Mouse (Mus musculus) hindbrain, embryonic 13.5 days (tissue): ENCODE measurements around the gene Hpse2. TPM values are rescaled to one million over a fixed set of nuclear protein-coding genes. Genes with fewer than 3 reads are reported as not detected.

ENCODE experiments used
- ATAC-seq: fragments of 200-750 bp; cut with Nextera tagmentation; 2 replicates; pipeline ENCODE4 v1.8.0; 2017; ENCODE audit warnings: moderate TSS enrichment; ENCODE audit not compliant: low FRiP score
- H3K27ac ChIP-seq: fragments of 300-500 bp; sonication (generic); 2 replicates; pipeline ENCODE4 v1.5.1; 2015; ENCODE audit warnings: inconsistent platforms, mild to moderate bottlenecking, moderate library complexity
- H3K27me3 ChIP-seq: fragments of 300-500 bp; sonication (generic); 2 replicates; pipeline ENCODE4 v1.6.1; 2015; ENCODE audit warnings: mild to moderate bottlenecking, inconsistent platforms
- H3K36me3 ChIP-seq: fragments of 300-500 bp; sonication (generic); 2 replicates; pipeline ENCODE4 v1.6.1; 2015; ENCODE audit warnings: mild to moderate bottlenecking, inconsistent platforms
- H3K4me1 ChIP-seq: fragments of 300-500 bp; sonication (generic); replicated peaks from 2 replicates; pipeline ENCODE4 v1.6.1; 2015; ENCODE audit warnings: inconsistent platforms
- H3K4me2 ChIP-seq: fragments of 300-500 bp; sonication (generic); 2 replicates; pipeline ENCODE4 v1.6.1; 2015; ENCODE audit warnings: inconsistent platforms, mild to moderate bottlenecking, moderate library complexity
- H3K4me3 ChIP-seq: fragments of 300-500 bp; sonication (generic); 2 replicates; pipeline ENCODE4 v1.5.1; 2015; ENCODE audit warnings: mild to moderate bottlenecking, inconsistent platforms
- H3K9ac ChIP-seq: fragments of 300-500 bp; sonication (generic); 2 replicates; pipeline ENCODE4 v1.6.1; 2015; ENCODE audit warnings: mild to moderate bottlenecking, inconsistent platforms
- H3K9me3 ChIP-seq: fragments of 300-500 bp; sonication (generic); 2 replicates; pipeline ENCODE4 v1.6.1; 2016; ENCODE audit warnings: inconsistent platforms
- WGBS: fragments of 180-500 bp; shearing (Covaris S2); methylation state at CpG from one replicate; pipeline ENCODE4 v1.1.7; 2015; 5-methylcytosine and 5-hydroxymethylcytosine counted together
- polyA plus RNA-seq: library from polyadenylated mRNA; unstranded; fragments of >200 nt; fragmentation: Nextera tagmentation; extraction: Ambion mirVana; gene quantifications from 2 replicates; pipeline ENCODE4 v1.2.1, GENCODE M21; 2015

The Hpse2 gene
- polyA plus RNA-seq, 1 experiment from 2014 or later, result 0.05 TPM

GRCm38 (mm10) chr19:42869663-42870530 is 518.3 kb downstream of the Hpse2 start:
- H3K36me3 ChIP-seq, result no peaks in the 10 kb centered on the region
- no peaks in the 10 kb centered on the region for H3K4me1 ChIP-seq
- H3K27me3 ChIP-seq, result no peaks in the 10 kb centered on the region
- no peak for ATAC-seq
- H3K4me3 ChIP-seq, result no peak overlapping the region
- 83% methylated on average over 8 of the region's 8 CpGs for WGBS
- no peaks in the 10 kb centered on the region for H3K9me3 ChIP-seq
- H3K9ac ChIP-seq, result no peak overlapping the region
- no peak overlapping the region for H3K27ac ChIP-seq
- no peak overlapping the region for H3K4me2 ChIP-seq

DNA sequence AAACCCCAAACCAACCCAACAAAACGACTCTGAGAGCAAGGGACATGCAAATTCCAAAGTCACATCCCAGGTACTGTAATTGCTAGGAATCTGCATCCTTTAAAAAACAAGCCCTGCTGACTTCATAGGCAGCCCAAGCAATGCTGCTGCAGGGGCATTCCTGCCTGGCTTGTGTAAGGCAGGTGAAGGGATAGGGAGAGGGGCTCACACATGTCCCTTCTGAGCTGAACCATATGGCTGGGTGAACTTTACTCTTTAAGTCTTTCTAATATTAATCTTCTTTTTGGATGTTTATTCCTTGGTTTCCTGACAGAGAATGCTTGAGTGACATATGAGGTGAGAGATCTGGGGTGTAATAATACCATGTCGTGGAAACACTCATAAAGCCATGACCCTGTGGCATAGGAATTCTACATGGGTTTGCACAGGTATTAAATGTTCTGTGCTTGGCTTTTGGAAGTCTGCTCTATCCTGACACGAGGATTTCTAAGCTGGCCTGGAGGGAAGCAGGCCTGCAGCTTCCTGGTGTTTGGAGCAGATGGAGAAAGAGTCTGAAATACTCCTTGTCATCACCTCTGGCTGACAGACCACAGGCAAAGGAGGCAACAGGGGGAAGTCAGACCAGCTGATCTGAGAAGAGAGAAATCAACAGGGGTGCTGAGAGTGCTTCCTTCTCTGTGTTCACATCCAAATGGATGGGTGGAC is 519.0 kb downstream of the Hpse2 start:
- 64% methylated on average over 3 of the region's 3 CpGs for WGBS
- H3K27me3 ChIP-seq, result no peaks in the 10 kb centered on the region
- H3K4me2 ChIP-seq, result no peak overlapping the region
- no peaks in the 10 kb centered on the region for H3K4me1 ChIP-seq
- H3K4me3 ChIP-seq, result no peak overlapping the region
- no peaks in the 10 kb centered on the region for H3K9me3 ChIP-seq
- ATAC-seq, result no peak
- no peak overlapping the region for H3K9ac ChIP-seq
- H3K27ac ChIP-seq, result no peak overlapping the region
- H3K36me3 ChIP-seq, result no peaks in the 10 kb centered on the region

DNA sequence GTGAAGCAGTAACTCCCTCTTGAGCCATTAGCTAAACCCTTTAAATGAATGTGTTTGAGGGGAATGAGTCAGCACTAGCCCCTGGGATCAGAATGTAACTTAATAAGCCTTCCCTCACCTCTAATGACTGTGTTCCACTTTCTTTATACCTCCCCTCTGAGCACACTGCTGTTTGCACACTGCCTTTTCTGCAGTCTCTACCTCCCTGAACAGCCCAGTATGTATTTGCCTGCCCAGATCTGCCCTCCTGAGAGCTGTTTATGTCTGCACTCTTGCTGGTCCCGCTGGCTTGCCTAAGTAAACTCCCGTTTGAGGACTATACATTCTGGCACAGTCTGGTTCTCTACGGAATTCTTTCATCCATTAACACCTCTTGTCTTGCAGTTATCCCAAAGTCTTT is 525.1 kb downstream of the Hpse2 start:
- ATAC-seq, result no peak

DNA sequence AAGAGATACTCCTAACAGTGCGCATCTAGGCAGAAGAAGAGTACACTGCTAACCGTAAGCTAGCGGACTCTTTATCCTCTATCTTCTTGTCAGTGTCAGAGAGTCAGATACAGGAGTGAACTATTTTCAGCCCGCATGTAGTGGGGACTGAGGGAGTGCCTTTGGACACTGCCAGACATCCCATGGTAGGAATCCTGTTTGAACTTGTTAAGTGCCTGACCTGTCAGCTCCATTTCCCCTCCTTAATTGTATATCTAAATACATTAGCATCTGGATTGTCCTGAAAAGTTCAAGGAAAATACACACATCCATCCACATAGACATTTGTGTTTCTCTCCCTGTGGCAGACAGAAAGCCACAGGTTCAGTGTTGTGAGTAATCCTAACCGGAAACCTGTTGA is 531.1 kb downstream of the Hpse2 start:
- Histone ChIP-seq H3K27ac (no peak overlapping the region), H3K27me3 (no peaks in the 10 kb centered on the region), H3K4me3 (no peak overlapping the region), H3K4me2 (no peak overlapping the region), H3K9me3 (no peaks in the 10 kb centered on the region), H3K36me3 (no peaks in the 10 kb centered on the region), H3K9ac (no peak overlapping the region), H3K4me1 (no peaks in the 10 kb centered on the region)
- whole genome bisulfite sequencing, result 90% methylated on average over 5 of the region's 5 CpGs
- no peak for ATAC-seq

More for the DNA sequence above, 525.1 kb downstream of the Hpse2 start:
- Histone ChIP-seq H3K27me3 (no peaks in the 10 kb centered on the region), H3K36me3 (no peaks in the 10 kb centered on the region), H3K4me2 (no peak overlapping the region), H3K9me3 (no peaks in the 10 kb centered on the region), H3K4me3 (no peak overlapping the region), H3K4me1 (no peaks in the 10 kb centered on the region), H3K9ac (no peak overlapping the region), H3K27ac (no peak overlapping the region)
- 61% methylated on average over 3 of the region's 3 CpGs for WGBS

GRCm38 (mm10) chr19:42855649-42856048 is 532.5 kb downstream of the Hpse2 start:
- Histone ChIP-seq H3K36me3 (no peaks in the 10 kb centered on the region), H3K9me3 (no peaks in the 10 kb centered on the region), H3K9ac (no peak overlapping the region), H3K4me1 (no peaks in the 10 kb centered on the region), H3K4me2 (no peak overlapping the region), H3K27me3 (no peaks in the 10 kb centered on the region), H3K4me3 (no peak overlapping the region), H3K27ac (no peak overlapping the region)
- no peak for ATAC-seq
- 89% methylated on average over 4 of the region's 4 CpGs for WGBS

DNA sequence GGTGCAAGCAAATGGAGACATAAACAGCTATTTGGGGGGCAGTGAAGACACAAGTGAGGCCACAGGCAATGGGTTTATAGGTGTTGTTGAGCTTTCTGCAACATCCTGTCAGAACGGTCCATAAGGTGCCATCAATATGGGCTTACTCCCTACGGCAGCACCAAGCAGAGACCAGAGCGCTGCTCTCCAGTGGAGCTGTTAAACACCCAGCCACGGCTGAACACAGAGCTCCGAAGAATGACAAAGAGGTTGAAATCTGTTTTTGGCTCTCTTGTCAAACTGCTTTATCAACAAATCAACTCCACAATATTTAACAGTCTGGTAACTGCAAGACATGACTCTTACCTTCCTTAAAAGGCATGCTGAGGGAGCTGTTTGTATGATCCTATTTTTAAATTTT is 537.7 kb downstream of the Hpse2 start:
- no peaks in the 10 kb centered on the region for H3K9me3 ChIP-seq
- no peaks in the 10 kb centered on the region for H3K27me3 ChIP-seq
- no peak overlapping the region for H3K4me3 ChIP-seq
- H3K4me2 ChIP-seq, result no peak overlapping the region
- no peaks in the 10 kb centered on the region for H3K4me1 ChIP-seq
- no peak overlapping the region for H3K27ac ChIP-seq
- WGBS, result 82% methylated on average over 5 of the region's 5 CpGs
- H3K9ac ChIP-seq, result no peak overlapping the region
- no peaks in the 10 kb centered on the region for H3K36me3 ChIP-seq
- no peak for ATAC-seq

DNA sequence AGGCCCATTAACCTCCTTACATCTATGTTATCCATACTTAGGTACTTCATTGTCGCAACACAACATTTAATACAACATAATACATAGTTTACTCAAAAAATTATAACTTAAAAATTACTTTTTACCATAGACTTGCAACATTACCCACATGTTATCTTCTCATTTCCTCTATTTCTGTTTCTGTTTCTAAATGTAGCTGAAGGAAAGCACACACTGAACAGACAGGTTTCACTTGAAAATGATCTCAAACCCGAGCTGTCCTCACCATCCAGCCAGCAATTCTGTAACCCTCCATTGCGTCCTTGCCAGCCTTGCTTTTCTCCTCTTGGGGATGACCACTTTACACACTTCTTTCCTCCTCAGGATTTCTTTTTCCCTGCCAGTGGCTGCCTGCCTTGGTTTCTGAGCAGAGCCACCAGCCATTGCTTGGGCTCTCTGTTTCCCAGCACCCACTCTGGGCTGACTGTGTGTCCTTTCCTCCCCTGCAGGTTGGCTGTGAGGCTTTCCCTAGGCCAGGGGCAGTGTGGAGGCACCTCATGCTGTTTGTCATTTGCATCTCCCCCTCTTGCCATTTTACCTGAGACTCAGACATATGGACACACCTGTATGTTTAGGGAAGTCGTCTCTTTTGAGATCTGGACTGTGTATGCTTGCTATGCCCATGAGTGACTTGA is 548.4 kb downstream of the Hpse2 start:
- Histone ChIP-seq H3K27me3 (no peaks in the 10 kb centered on the region), H3K27ac (no peak overlapping the region), H3K4me3 (no peak overlapping the region), H3K9me3 (no peaks in the 10 kb centered on the region), H3K36me3 (no peaks in the 10 kb centered on the region), H3K4me2 (no peak overlapping the region), H3K4me1 (no peaks in the 10 kb centered on the region), H3K9ac (no peak overlapping the region)
- no peak for ATAC-seq
- 89% methylated on average over 4 of the region's 4 CpGs for WGBS

- no peaks in the 10 kb centered on the region for H3K9me3 ChIP-seq
- WGBS, result 92% methylated on average over 2 of the region's 2 CpGs
- H3K27me3 ChIP-seq, result no peaks in the 10 kb centered on the region
- H3K27ac ChIP-seq, result no peak overlapping the region
- H3K4me3 ChIP-seq, result no peak overlapping the region
- H3K9ac ChIP-seq, result no peak overlapping the region
- no peaks in the 10 kb centered on the region for H3K36me3 ChIP-seq
- H3K4me2 ChIP-seq, result no peak overlapping the region
- ATAC-seq, result no peak
- no peaks in the 10 kb centered on the region for H3K4me1 ChIP-seq
Measured at GRCm38 (mm10) chr19:42839118-42839517, 549.0 kb downstream of the Hpse2 start.

GRCm38 (mm10) chr19:42838271-42838670 is 549.9 kb downstream of the Hpse2 start:
- H3K4me3 ChIP-seq, result no peak overlapping the region
- ATAC-seq, result no peak
- 94% methylated on average over 2 of the region's 2 CpGs for WGBS

DNA sequence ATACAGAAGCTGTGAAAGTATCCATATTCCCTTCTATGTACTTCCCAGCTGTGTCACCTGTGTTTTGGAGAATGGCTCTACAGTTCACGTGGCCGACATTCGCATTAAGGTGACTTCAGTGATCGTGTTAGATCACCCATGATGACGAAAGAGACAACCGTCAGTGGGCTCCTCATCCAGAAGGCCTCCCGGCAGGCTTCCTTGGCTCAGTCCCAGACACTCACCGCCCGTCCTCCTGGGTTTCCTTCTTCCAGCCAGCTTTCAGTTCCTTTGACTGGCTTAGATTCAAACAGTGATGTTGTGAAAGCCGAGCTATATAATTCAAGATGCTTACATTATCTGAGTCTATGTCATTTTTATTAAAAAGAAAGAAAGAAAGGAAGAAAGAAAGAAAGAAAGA is 550.6 kb downstream of the Hpse2 start:
- no peaks in the 10 kb centered on the region for H3K27me3 ChIP-seq
- no peak overlapping the region for H3K4me3 ChIP-seq
- H3K9me3 ChIP-seq, result no peaks in the 10 kb centered on the region
- ATAC-seq, result no peak
- H3K4me2 ChIP-seq, result no peak overlapping the region
- no peak overlapping the region for H3K27ac ChIP-seq
- H3K4me1 ChIP-seq, result no peaks in the 10 kb centered on the region
- H3K9ac ChIP-seq, result no peak overlapping the region
- WGBS, result 80% methylated on average over 10 of the region's 10 CpGs
- no peaks in the 10 kb centered on the region for H3K36me3 ChIP-seq

More at GRCm38 (mm10) chr19:42838271-42838670, 549.9 kb downstream of the Hpse2 start:
- no peaks in the 10 kb centered on the region for H3K36me3 ChIP-seq
- H3K27me3 ChIP-seq, result no peaks in the 10 kb centered on the region
- H3K27ac ChIP-seq, result no peak overlapping the region
- H3K9me3 ChIP-seq, result no peaks in the 10 kb centered on the region
- no peak overlapping the region for H3K4me2 ChIP-seq
- no peaks in the 10 kb centered on the region for H3K4me1 ChIP-seq
- no peak overlapping the region for H3K9ac ChIP-seq

- ATAC-seq, result no peak
- H3K27me3 ChIP-seq, result no peaks in the 10 kb centered on the region
- no peaks in the 10 kb centered on the region for H3K9me3 ChIP-seq
- H3K4me1 ChIP-seq, result no peaks in the 10 kb centered on the region
- H3K9ac ChIP-seq, result no peak overlapping the region
- WGBS, result 83% methylated on average over 7 of the region's 7 CpGs
- H3K27ac ChIP-seq, result no peak overlapping the region
- H3K4me2 ChIP-seq, result no peak overlapping the region
- H3K36me3 ChIP-seq, result no peaks in the 10 kb centered on the region
- no peak overlapping the region for H3K4me3 ChIP-seq
Measured at GRCm38 (mm10) chr19:42833126-42833525, 555.0 kb downstream of the Hpse2 start.

DNA sequence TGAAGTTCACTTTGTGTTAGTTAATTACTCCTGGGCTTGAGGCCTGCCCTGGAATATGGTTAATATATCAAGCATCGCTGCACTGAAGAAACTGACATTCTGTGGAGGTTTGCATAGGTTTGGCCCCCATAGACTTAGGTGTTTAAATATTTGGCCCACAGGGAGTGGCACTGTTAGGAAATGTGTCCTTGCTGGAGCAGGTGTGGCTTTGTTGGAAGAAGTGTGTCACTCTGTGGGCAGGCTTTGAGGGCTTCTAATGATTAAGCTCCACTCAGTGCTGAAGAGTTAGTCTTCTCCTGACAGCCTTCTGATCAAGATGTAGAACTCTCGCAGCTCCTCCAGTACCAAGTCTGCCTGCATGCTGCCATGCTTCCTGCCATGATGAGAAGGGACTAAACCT is 555.9 kb downstream of the Hpse2 start:
- 87% methylated on average over 2 of the region's 2 CpGs for WGBS
- Histone ChIP-seq H3K9ac (no peak overlapping the region), H3K27me3 (no peaks in the 10 kb centered on the region), H3K4me2 (no peak overlapping the region), H3K27ac (no peak overlapping the region), H3K4me3 (no peak overlapping the region), H3K9me3 (no peaks in the 10 kb centered on the region), H3K36me3 (no peaks in the 10 kb centered on the region), H3K4me1 (no peaks in the 10 kb centered on the region)
- ATAC-seq, result no peak
